Mouse (Mus musculus) midbrain, postnatal 0 days (tissue): ENCODE measurements around the gene Olfr545. TPM values are rescaled to one million over a fixed set of nuclear protein-coding genes. Genes with fewer than 3 reads are reported as not detected.

Experiments used
- ATAC-seq: fragments of 200-750 bp; cut with Nextera tagmentation; 2 replicates; pipeline ENCODE4 v1.8.0; 2017; ENCODE audit warnings: moderate number of reproducible peaks, mild to moderate bottlenecking, moderate TSS enrichment, moderate library complexity; ENCODE audit not compliant: low FRiP score
- DNase-seq: peaks from one replicate; pipeline ENCODE4 v3.0.0-alpha.2; 2015; ENCODE audit warnings: low spot score
- H3K27ac ChIP-seq: fragments of 300-500 bp; sonication (generic); 2 replicates; pipeline ENCODE4 v1.5.1; 2014; ENCODE audit warnings: low read depth, mild to moderate bottlenecking, low read length, mixed read lengths
- H3K27me3 ChIP-seq: fragments of 300-500 bp; sonication (generic); 2 replicates; pipeline ENCODE4 v1.6.1; 2014; ENCODE audit warnings: low read length, control low read depth, mixed read lengths; ENCODE audit not compliant: insufficient read depth
- H3K36me3 ChIP-seq: fragments of 300-500 bp; sonication (generic); 2 replicates; pipeline ENCODE4 v1.6.1; 2014; ENCODE audit warnings: low read length, control low read depth, mixed read lengths; ENCODE audit not compliant: insufficient read depth
- H3K4me1 ChIP-seq: fragments of 300-500 bp; sonication (generic); 2 replicates; pipeline ENCODE4 v1.6.1; 2014; ENCODE audit warnings: mild to moderate bottlenecking, control low read depth, antibody characterized with exemption, low read length, mixed read lengths; ENCODE audit not compliant: insufficient read depth
- H3K4me2 ChIP-seq: fragments of 300-500 bp; sonication (generic); 2 replicates; pipeline ENCODE4 v1.6.1; 2014; ENCODE audit warnings: low read depth, mild to moderate bottlenecking, low read length, mixed read lengths; ENCODE audit not compliant: poor library complexity, severe bottlenecking
- H3K4me3 ChIP-seq: fragments of 300-500 bp; sonication (generic); 2 replicates; pipeline ENCODE4 v1.5.1; 2014; ENCODE audit warnings: low read depth, mild to moderate bottlenecking, low read length, moderate library complexity
- H3K9ac ChIP-seq: fragments of 300-500 bp; sonication (generic); replicated peaks from 2 replicates; pipeline ENCODE4 v1.6.1; 2014; ENCODE audit warnings: mild to moderate bottlenecking, low read length, moderate library complexity, mixed read lengths; ENCODE audit not compliant: poor library complexity, severe bottlenecking
- H3K9me3 ChIP-seq: fragments of 300-500 bp; sonication (generic); 2 replicates; pipeline ENCODE4 v1.6.1; 2016; ENCODE audit warnings: low read length, control low read depth
- CTCF ChIP-seq: IDR thresholded peaks from 2 replicates; pipeline ENCODE4 v1.5.1; 2016; ENCODE audit warnings: antibody characterized with exemption, mild to moderate bottlenecking
- WGBS: fragments of 180-500 bp; shearing (Covaris S2); extraction: QIAGEN DNeasy Blood & Tissue Kit; methylation state at CpG from one replicate; pipeline ENCODE4 v1.1.7; 2014; 5-methylcytosine and 5-hydroxymethylcytosine counted together
- polyA plus RNA-seq: library from polyadenylated mRNA; unstranded; fragments of >200 nt; fragmentation: Nextera tagmentation; extraction: Ambion mirVana; gene quantifications from 2 replicates; pipeline ENCODE4 v1.2.1, GENCODE M21; 2015
- total RNA-seq: library from RNA; depleted of rRNA; stranded (reverse); fragments of >200 nt; gene quantifications from 2 replicates; pipeline ENCODE4 v1.2.3, GENCODE M21; 2014; rRNA removed

Olfr545 gene
- total RNA-seq (not detected in 2 replicates), polyA plus RNA-seq (0.07 and 0.17 TPM in 2 replicates)

GRCm38 (mm10) chr7:102499473-102499872 is at the start of gene Olfr545:
Olfr545 (minus strand) TSS chr7:102499573.
- Histone ChIP-seq H3K27ac (no peak within 1 kb of the TSS), H3K36me3 (no peaks in the 10 kb centered on the region), H3K4me2 (no peak within 1 kb of the TSS), H3K9me3 (no peaks in the 10 kb centered on the region), H3K27me3 (no peaks in the 10 kb centered on the region), H3K4me3 (no peak within 1 kb of the TSS), H3K9ac (no peak within 1 kb of the TSS), H3K4me1 (no peaks in the 10 kb centered on the region)
- no peak for ATAC-seq
- TF ChIP-seq CTCF: no peak
- WGBS: 67% methylated on average over 3 of the region's 3 CpGs
- no peak for DNase-seq

DNA sequence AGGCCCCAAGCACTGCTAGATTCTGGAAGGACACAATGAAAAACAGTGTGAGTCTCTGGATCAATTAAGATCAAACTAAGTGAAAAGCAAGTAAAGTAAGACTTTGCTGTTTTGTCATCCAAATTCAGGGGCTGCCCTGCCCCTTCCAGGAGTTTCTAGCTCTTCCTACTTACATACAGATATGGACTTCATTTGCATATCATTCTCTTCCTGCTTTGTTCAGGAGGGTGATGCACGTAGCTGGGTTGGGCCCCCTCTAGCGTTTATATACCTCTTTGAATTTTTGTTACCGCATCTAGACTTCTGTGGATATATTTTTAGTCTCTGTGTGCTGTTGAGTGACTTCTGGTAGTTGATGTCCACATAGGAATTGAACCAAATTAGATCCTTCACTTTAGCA is 41.9 kb upstream of the Olfr545 start:
- ATAC-seq: no peak
- Histone ChIP-seq H3K36me3 (no peaks in the 10 kb centered on the region), H3K27ac (no peak overlapping the region), H3K9me3 (no peaks in the 10 kb centered on the region), H3K9ac (no peak overlapping the region), H3K4me1 (no peaks in the 10 kb centered on the region), H3K27me3 (no peaks in the 10 kb centered on the region), H3K4me2 (no peak overlapping the region), H3K4me3 (no peak overlapping the region)
- WGBS: 62% methylated on average over 3 of the region's 3 CpGs
- DNase-seq: no peak
- TF ChIP-seq CTCF: no peak

DNA sequence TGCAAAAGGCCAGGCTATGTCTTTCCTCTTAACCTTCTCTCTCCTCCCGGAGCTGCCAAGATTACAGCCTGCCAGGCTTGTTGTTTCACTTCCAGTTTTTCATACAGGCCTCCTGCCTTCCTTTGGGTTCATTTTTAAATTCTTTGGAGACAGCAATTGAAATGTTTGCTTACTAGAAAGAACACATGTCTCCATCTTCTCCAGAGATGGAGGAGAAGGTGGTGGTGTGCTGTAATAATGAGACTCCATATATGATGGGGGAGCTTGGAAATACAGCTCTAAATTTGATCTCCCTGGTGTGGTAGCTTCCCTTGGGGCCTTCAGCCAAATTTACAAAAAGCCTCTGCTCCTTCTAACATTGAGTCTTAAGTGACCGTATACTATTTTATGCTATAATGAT is 41.2 kb upstream of the Olfr545 start, which contains the start of gene Olfr548-ps1:
Gene Olfr548-ps1 (plus strand): TSS at position 301 of the 400 bp plus-strand sequence.
- TF ChIP-seq CTCF: no peak
- WGBS: 87% methylated on average over 2 of the region's 2 CpGs
- H3K9me3 ChIP-seq: no peaks in the 10 kb centered on the region

GRCm38 (mm10) chr7:102534449-102534848 is 35.1 kb upstream of the Olfr545 start, which contains the start of gene Olfr547:
Olfr547 (plus strand) TSS chr7:102534749.
- Histone ChIP-seq H3K36me3 (no peaks in the 10 kb centered on the region), H3K4me3 (no peak within 1 kb of the TSS), H3K9ac (no peak within 1 kb of the TSS), H3K4me2 (no peak within 1 kb of the TSS), H3K27me3 (no peaks in the 10 kb centered on the region), H3K9me3 (no peaks in the 10 kb centered on the region), H3K4me1 (no peaks in the 10 kb centered on the region), H3K27ac (no peak within 1 kb of the TSS)
- DNase-seq (no peak), ATAC-seq (no peak)
- 84% methylated on average over 1 of the region's 1 CpGs for WGBS
- no peak for TF ChIP-seq CTCF

More for the DNA sequence above, 41.2 kb upstream of the Olfr545 start, which contains the start of gene Olfr548-ps1:
- DNase-seq (no peak), ATAC-seq (no peak)
- Histone ChIP-seq H3K27me3 (no peaks in the 10 kb centered on the region), H3K4me3 (no peak within 1 kb of the TSS), H3K4me1 (no peaks in the 10 kb centered on the region), H3K4me2 (no peak within 1 kb of the TSS), H3K27ac (no peak within 1 kb of the TSS), H3K9ac (no peak within 1 kb of the TSS), H3K36me3 (no peaks in the 10 kb centered on the region)

DNA sequence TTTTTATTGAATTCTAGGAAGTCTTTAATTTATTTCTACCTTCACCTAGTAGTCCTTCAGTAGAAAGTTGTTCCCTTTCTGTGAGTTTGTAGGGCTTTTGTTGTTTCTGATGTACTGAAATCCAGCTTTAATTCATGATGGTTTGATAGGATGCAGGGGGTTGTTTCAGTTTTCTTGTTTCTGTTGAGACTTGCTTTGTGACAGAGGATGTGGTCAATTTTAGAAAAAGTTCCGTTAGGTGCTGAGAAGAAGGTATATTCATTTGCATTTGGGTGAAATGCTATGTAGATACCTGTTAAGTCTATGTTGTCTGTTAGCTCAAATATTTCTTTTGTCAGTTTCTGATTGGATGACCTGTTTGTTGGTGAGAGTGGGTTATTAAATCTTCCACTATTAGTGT is 29.7 kb upstream of the Olfr545 start:
- no peak overlapping the region for H3K9ac ChIP-seq
- no peaks in the 10 kb centered on the region for H3K9me3 ChIP-seq
- H3K4me2 ChIP-seq: no peak overlapping the region
- no peak for TF ChIP-seq CTCF
- WGBS: 79% methylated on average over 1 of the region's 1 CpGs
- H3K36me3 ChIP-seq: no peaks in the 10 kb centered on the region
- no peaks in the 10 kb centered on the region for H3K27me3 ChIP-seq
- ATAC-seq (no peak), DNase-seq (no peak)
- no peak overlapping the region for H3K4me3 ChIP-seq
- H3K27ac ChIP-seq: no peak overlapping the region
- H3K4me1 ChIP-seq: no peaks in the 10 kb centered on the region

DNA sequence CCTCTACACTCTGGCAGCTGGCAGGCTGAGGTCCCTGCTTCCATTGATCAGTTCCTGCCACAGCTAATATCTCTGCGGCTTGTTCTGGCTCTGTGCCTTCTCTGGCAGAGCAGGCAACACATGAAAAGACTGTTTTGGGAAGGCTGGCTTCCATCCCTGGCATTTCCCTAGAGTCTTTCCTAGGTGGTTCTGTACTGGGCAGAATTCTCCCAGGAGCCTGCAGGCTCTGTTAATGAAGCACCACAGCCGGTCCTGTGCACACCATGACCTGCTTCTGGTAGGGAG is 17.6 kb upstream of the Olfr545 start:
- WGBS: 49% methylated on average over 2 of the region's 2 CpGs
- no peak for TF ChIP-seq CTCF
- no peak overlapping the region for H3K27ac ChIP-seq
- H3K4me2 ChIP-seq: no peak overlapping the region
- ATAC-seq (no peak), DNase-seq (peak; percentile 50)
- no peak overlapping the region for H3K9ac ChIP-seq
- H3K27me3 ChIP-seq: peaks cover 5% of the 10 kb centered on the region; the same call in 1 of the 2 replicates
- H3K4me1 ChIP-seq: no peaks in the 10 kb centered on the region
- H3K4me3 ChIP-seq: no peak overlapping the region
- no peaks in the 10 kb centered on the region for H3K9me3 ChIP-seq
- no peaks in the 10 kb centered on the region for H3K36me3 ChIP-seq
